Mouse (Mus musculus): ENCODE data around the gene Gm45062.
A peak's percentile ranks its signal among the peaks of the same experiment; 100 is the strongest.

The Gm45062 gene

GRCm38 (mm10) chr6:8631986-8632632, 372.9 kb downstream of the Gm45062 start:
- DNase-seq, result no peak

- DNase-seq, result no peak
Observed at GRCm38 (mm10) chr6:8632701-8633100, 373.5 kb downstream of the Gm45062 start.

GRCm38 (mm10) chr6:8638122-8638521, 378.9 kb downstream of the Gm45062 start:
- DNase-seq, result peak; percentile 33

GRCm38 (mm10) chr6:8638899-8639298, 379.6 kb downstream of the Gm45062 start:
- DNase-seq, result peak; percentile 27

GRCm38 (mm10) chr6:8639526-8639925, 380.3 kb downstream of the Gm45062 start:
- no peak for DNase-seq

- no peak for DNase-seq
Observed at GRCm38 (mm10) chr6:8640863-8641262, 381.6 kb downstream of the Gm45062 start.

GRCm38 (mm10) chr6:8644703-8645102, 385.5 kb downstream of the Gm45062 start:
- DNase-seq, result peak; percentile 63

GRCm38 (mm10) chr6:8645708-8646107, 386.5 kb downstream of the Gm45062 start:
- peak; percentile 29 for DNase-seq

Measured in right cerebral cortex, postnatal 25 days (tissue).